Mouse (Mus musculus) left cerebral cortex, postnatal 10 days (tissue): ENCODE measurements at regions not wholly inside any gene's neighbourhood (a gene's known extent, or its start where the extent isn't known, plus 50 kb on each side); places are given as distances from the start of the nearest gene placed in this dataset.

ENCODE experiments used
- DNase-seq, 2 experiments: peaks; one replicate each; pipeline ENCODE4 v3.0.0; 2021 to 2022; ENCODE audit warnings: low spot score in 2 of 2, mixed read lengths in 1 of 2; ENCODE audit errors: extremely low spot score in 1 of 2
- intact Hi-C: fragments of 180-260 bp; cut with DNase I; formaldehyde crosslinking; loops from one replicate; pipeline ENCODE4 v1.15.1; 2025

- intact Hi-C loops = no loop called here
- no peak for DNase-seq
Measured at GRCm38 (mm10) chr3:40085116-40085515, 446.0 kb upstream of the Intu start.

- intact Hi-C loops = no loop called here
- no peak for DNase-seq
Measured at GRCm38 (mm10) chr3:40091773-40092343, 439.2 kb upstream of the Intu start.

DNA sequence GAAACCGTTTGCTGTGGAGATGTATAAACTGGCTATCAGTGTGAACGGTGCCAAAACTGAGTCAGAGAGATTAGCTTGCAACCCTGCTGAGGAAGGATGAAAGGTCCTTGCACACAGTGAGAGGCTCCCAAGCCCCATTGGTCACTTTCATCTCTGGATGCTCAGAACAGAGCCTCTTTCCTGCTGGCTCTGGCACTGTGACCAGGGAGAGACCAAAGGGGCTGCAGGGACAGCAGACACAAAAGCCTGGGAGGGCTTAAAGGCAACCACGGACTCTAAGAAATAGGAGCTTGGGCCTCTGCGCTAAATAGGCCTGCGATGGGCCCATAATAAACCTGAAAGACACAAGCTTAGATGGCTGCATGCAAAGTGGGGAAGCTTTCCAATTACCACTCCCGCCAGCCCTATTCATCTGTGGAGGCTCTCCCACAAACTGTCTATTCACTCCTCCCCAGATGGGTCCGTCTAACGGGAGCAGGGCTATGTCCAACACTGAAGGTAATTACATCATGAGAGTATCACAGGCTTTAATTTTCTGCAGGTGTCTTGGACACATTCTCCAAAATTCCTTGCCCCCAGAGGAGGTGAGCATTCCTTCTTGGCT is 438.2 kb upstream of the Intu start:
- peak in 1 of 2 experiments; percentile 42 for DNase-seq
- intact Hi-C loops = no loop called here

DNA sequence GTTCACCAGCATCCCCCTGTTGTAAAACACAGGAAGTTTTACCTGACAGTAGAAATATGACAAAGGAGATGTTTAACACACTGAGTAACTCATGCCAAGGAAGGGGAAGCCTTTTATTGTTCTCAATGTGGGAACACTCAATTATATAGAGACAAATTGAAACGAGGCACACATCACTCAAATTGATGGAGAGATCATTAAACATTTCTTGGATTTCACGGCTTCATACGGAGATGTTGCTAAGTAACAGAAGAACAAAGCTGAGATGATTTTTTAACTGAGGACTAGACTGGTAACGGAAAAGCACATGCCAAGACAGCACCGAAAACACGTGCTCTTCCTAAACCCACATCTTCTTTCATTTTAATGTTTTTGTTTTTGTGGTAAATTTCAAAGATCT is 437.0 kb upstream of the Intu start:
- DNase-seq = no peak
- intact Hi-C loops = no loop called here

- no peak for DNase-seq
- intact Hi-C loops = no loop called here
Measured at GRCm38 (mm10) chr3:40094701-40095100, 436.4 kb upstream of the Intu start.

DNA sequence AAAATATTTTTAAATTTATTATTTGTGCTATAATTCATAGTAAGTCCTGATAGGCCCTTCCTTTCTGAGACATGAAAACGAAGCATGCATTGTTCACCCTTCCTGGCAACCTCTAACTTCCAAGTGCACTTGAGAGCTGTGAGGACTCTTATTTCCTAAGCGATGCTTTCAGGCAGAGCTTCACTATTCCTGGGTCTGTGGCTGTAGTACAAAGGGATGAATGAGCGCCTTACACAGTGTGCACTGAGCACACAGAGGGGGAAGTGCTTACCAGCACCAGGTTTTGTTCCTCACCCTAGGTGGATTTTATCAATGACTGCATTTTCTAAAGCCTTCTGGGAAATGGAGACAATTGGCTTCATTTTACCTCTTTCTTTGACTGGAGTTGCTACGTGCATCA is 428.4 kb upstream of the Intu start:
- no peak for DNase-seq
- intact Hi-C loops = no loop called here

DNA sequence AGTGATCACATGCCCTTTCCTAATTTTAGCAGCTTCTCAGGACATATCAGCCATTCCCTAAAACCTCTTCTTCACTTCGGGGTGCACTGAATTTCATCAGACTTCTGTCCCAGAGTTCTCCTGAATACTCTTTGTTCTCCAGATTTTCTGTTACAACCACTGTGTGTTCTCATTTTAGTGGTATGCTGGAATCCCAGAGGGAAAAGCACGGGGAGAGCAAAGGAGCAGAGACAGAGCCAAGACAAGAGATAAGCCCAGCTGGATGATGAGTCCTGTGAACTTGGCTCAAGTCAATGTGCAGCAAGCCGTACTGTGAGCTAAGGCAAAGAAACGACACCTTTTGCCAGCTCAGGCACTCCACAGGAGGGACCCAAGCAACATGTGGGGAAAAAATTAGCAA is 416.3 kb upstream of the Intu start:
- intact Hi-C loops = loop anchor here (10.0 kb wide), 1 partner anchor 270 kb away; no protein-coding TSS in a partner anchor
- DNase-seq = no peak

DNA sequence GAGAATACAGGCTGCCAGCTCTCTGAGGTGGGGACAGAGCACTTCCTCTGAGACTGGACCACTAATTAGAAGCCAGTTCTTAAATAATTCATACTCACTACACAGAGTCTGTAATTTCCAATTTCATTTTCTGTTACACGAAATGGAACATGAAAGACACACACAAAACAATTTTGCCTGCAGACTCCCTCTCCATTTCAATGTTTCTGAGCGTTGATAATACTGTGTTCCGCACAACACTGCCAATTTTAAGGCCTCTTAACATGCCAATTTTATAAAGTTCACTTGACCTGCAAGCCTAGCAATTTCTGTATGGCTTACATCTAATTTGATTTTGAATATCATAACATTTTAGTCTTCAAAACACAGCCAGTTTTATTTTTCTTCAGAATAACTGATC is 412.5 kb upstream of the Intu start:
- intact Hi-C loops = loop anchor here (10.0 kb wide), 1 partner anchor 274 kb away; no protein-coding TSS in a partner anchor
- no peak for DNase-seq

GRCm38 (mm10) chr3:40119462-40119861 is 411.6 kb upstream of the Intu start:
- DNase-seq = no peak
- intact Hi-C loops = loop anchor here (10.0 kb wide), 1 partner anchor 275 kb away; no protein-coding TSS in a partner anchor

- intact Hi-C loops = loop anchor here (5.0 kb wide), 1 partner anchor 1233 kb away; the partner anchor contains the start of gene Fat4
- peak; percentile 70 to 72 for DNase-seq
Measured at GRCm38 (mm10) chr3:40120298-40120875, 410.7 kb upstream of the Intu start.

GRCm38 (mm10) chr3:40123558-40124236 is 407.4 kb upstream of the Intu start:
- DNase-seq = no peak
- intact Hi-C loops = loop anchor here (5.0 kb wide), 1 partner anchor 1236 kb away; the partner anchor contains the start of gene Fat4

- DNase-seq = no peak
- intact Hi-C loops = no loop called here
Measured at GRCm38 (mm10) chr3:40126903-40127302, 404.2 kb upstream of the Intu start.

GRCm38 (mm10) chr3:40130858-40131584 is 400.1 kb upstream of the Intu start:
- DNase-seq = no peak
- intact Hi-C loops = no loop called here

DNA sequence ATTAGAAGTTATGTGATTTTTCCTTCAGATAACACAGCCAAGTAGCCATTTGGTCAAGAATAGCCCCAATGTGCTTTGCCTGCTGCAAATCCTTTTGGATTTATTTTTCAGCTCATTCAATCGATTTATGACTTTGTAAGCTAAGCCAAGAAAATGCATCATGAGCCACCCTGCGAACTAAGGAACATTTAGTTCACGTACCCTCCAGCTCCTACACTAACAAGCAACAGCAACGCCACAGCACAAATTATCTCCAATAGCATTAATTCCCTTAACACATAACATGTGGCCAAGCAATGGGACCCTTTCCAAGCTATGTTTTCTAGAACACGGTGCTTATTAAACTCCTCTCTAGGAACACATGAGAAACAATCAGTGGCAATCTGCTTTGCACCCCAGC is 392.4 kb upstream of the Intu start:
- intact Hi-C loops = no loop called here
- DNase-seq = no peak

DNA sequence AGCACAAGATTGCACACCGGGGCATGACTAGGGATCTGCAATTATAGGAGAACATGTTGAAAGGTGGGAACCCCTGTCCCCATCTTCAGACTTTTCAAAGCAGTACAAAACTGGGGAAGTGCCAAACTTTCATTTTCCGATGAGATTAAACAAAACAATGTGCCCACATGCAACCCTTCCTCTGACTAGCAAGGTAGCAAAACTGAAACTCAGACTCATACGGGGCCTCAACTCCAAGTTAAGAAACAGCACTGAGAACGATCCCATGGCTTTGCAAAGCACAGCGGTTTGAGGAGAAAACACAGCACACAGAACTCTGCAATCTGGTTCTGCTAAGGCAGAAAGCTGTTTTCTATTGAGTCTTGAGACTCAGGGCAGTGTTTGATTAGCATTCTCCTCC is 388.9 kb upstream of the Intu start:
- no peak for DNase-seq
- intact Hi-C loops = no loop called here

DNA sequence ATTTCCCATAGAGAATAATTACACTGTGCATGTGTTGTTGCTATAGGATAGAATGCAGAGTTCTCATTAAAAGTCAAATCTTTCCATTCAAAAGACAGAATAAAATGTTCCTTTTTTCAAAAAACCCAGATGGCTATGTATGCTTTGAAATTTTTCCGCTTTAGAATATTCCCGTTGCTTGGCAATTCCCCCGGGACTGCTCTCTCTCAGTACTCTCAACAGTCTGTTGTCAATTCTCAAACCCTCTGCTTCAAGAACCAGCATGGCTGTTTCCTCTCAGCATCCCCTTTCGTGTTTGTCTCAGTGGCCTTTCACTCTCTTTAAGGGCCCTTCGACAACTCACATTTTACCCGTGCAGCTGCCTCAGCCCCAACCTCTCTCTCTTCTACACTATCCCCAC is 372.5 kb upstream of the Intu start:
- DNase-seq = peak in 1 of 2 experiments; percentile 50
- intact Hi-C loops = no loop called here

- intact Hi-C loops = no loop called here
- DNase-seq = no peak
Measured at GRCm38 (mm10) chr3:40159591-40160145, 371.4 kb upstream of the Intu start.

- intact Hi-C loops = no loop called here
- DNase-seq = no peak
Measured at GRCm38 (mm10) chr3:40164181-40164580, 366.9 kb upstream of the Intu start.
